Mouse (Mus musculus): ENCODE data around the gene Kif24. TPM values are rescaled to one million over a fixed set of nuclear protein-coding genes. Genes with fewer than 3 reads are reported as not detected.
A peak's percentile ranks its signal among the peaks of the same experiment; 100 is the strongest.
"Not testable (repeated sequence)": the region's sequence is repeated elsewhere in the genome, so short reads cannot be mapped to it uniquely, and the experiment has no call there.

Kif24 gene
- polyA plus RNA-seq, 1 experiment from 2014 or later = 8.8 TPM

DNA sequence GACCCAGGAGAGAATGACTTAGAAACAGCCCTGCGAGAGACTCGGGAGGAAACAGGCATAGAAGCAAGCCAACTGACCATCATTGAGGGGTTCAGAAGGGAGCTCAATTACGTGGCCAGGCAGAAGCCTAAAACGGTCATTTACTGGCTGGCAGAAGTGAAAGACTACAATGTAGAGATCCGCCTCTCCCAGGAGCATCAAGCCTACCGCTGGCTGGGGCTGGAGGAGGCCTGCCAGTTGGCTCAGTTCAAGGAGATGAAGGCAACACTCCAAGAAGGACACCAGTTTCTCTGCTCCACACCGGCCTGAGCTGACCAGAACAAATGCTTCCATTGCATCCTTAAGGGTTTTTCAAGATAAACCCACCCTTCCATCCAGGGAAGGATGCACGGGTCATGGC lies 15.6 kb upstream of the Kif24 start:
- WGBS = 82% methylated on average over 8 of the region's 8 CpGs

GRCm38 (mm10) chr4:41479456-41479804 lies 14.7 kb upstream of the Kif24 start:
- no peak for ATAC-seq (ENCODE audit: low FRiP score, low read depth)
- Histone ChIP-seq H3K4me1 (peaks cover 19% of the 10 kb centered on the region), H3K36me3 (peaks cover 16% of the 10 kb centered on the region; the same call in 1 of the 2 replicates), H3K4me2 (replicated peaks) (no peak overlapping the region), H3K27me3 (peaks cover 20% of the 10 kb centered on the region), H3K9me3 (0 out of 2 replicates have a peak, but pooled peaks cover 3% of the 10 kb centered on the region), H3K27ac (peak overlapping the region; percentile 2; the same call in 1 of the 2 replicates), H3K4me3 (no peak overlapping the region), H3K9ac (no peak overlapping the region)
- WGBS = 35% methylated on average over 1 of the region's 1 CpGs

More for the DNA sequence above, 15.6 kb upstream of the Kif24 start:
- Histone ChIP-seq H3K36me3 (peaks cover 16% of the 10 kb centered on the region; the same call in 1 of the 2 replicates), H3K27ac (no peak overlapping the region), H3K9ac (no peak overlapping the region), H3K4me1 (peaks cover 19% of the 10 kb centered on the region), H3K27me3 (peaks cover 20% of the 10 kb centered on the region), H3K4me2 (replicated peaks) (no peak overlapping the region), H3K9me3 (0 out of 2 replicates have a peak, but pooled peaks cover 3% of the 10 kb centered on the region), H3K4me3 (no peak overlapping the region)
- no peak for ATAC-seq (ENCODE audit: low FRiP score, low read depth)

DNA sequence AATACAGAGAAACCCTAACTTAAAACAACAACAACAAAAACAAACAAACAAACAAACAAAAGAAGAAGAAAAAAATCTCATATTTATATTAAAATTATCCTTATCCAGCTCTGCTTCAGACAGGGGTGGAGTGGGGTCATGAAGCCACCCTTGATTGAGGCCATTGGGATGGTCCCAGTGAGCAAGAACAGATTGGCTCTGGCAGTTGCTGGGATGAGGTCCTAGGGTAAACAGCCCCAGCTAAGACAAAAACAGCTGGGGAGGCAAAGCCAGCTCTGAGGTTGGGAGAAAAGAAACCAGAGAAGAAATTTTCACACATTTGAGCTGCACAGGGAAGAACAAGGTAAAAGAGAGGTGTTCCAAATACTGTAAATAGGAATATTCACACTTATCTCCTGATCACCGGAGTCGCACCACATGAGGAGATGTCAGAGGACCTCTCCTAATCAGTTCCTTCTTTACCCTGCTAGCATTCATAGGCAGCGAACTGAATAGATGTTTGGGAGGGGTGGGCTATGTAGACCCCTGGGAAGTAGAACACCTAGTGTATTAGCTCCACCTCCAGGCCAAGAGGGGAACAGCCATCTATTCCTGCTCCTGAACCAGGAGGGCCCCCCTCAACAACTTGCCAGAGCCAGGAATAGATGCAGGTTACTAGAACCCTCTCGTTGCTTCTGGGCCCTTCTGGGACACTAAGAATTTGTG lies 14.2 kb upstream of the Kif24 start:
- Histone ChIP-seq H3K9ac (no peak overlapping the region), H3K4me2 (replicated peaks) (no peak overlapping the region), H3K27me3 (peaks cover 20% of the 10 kb centered on the region), H3K36me3 (peaks cover 16% of the 10 kb centered on the region; the same call in 1 of the 2 replicates), H3K27ac (no peak overlapping the region; the same call in 1 of the 2 replicates), H3K4me3 (no peak overlapping the region), H3K9me3 (0 out of 2 replicates have a peak, but pooled peaks cover 3% of the 10 kb centered on the region), H3K4me1 (peaks cover 19% of the 10 kb centered on the region)
- ATAC-seq (ENCODE audit: low FRiP score, low read depth) = peak; percentile 28; the same call in 1 of the 2 replicates
- 68% methylated on average over 4 of the region's 4 CpGs for WGBS

GRCm38 (mm10) chr4:41477648-41478160 lies 13.0 kb upstream of the Kif24 start:
- Histone ChIP-seq H3K36me3 (peaks cover 20% of the 10 kb centered on the region; the same call in 1 of the 2 replicates), H3K4me3 (no peak overlapping the region), H3K4me2 (replicated peaks) (no peak overlapping the region), H3K9ac (no peak overlapping the region), H3K27ac (no peak overlapping the region), H3K4me1 (peaks cover 19% of the 10 kb centered on the region), H3K9me3 (no peaks in the 10 kb centered on the region), H3K27me3 (peaks cover 13% of the 10 kb centered on the region)
- ATAC-seq (ENCODE audit: low FRiP score, low read depth) = no peak
- WGBS = 79% methylated on average over 9 of the region's 9 CpGs

- no peak for ATAC-seq (ENCODE audit: low FRiP score, low read depth)
- no peak overlapping the region for H3K4me2 ChIP-seq (replicated peaks)
- no peak overlapping the region for H3K4me3 ChIP-seq
- peak overlapping the region; percentile 1; the same call in 1 of the 2 replicates for H3K9ac ChIP-seq
- H3K27ac ChIP-seq = no peak overlapping the region; the same call in 1 of the 2 replicates
- H3K4me1 ChIP-seq = peaks cover 23% of the 10 kb centered on the region
- peaks cover 4% of the 10 kb centered on the region; the same call in 1 of the 2 replicates for H3K36me3 ChIP-seq
- 89% methylated on average over 1 of the region's 1 CpGs for WGBS
- no peaks in the 10 kb centered on the region for H3K9me3 ChIP-seq
- H3K27me3 ChIP-seq = no peaks in the 10 kb centered on the region
Measured at GRCm38 (mm10) chr4:41471384-41471689, 6.7 kb upstream of the Kif24 start.

GRCm38 (mm10) chr4:41470684-41471383 lies 6.1 kb upstream of the Kif24 start:
- Histone ChIP-seq H3K9me3 (no peaks in the 10 kb centered on the region), H3K4me1 (peaks cover 23% of the 10 kb centered on the region), H3K36me3 (peaks cover 4% of the 10 kb centered on the region; the same call in 1 of the 2 replicates), H3K27me3 (no peaks in the 10 kb centered on the region), H3K4me3 (no peak overlapping the region), H3K9ac (peak overlapping the region; percentile 1; the same call in 1 of the 2 replicates), H3K4me2 (replicated peaks) (0 out of 2 replicates have a peak overlapping the region, but pooled peaks have one; percentile 11), H3K27ac (no peak overlapping the region; the same call in 1 of the 2 replicates)
- WGBS = 43% methylated on average over 5 of the region's 5 CpGs
- ATAC-seq (ENCODE audit: low FRiP score, low read depth) = no peak

DNA sequence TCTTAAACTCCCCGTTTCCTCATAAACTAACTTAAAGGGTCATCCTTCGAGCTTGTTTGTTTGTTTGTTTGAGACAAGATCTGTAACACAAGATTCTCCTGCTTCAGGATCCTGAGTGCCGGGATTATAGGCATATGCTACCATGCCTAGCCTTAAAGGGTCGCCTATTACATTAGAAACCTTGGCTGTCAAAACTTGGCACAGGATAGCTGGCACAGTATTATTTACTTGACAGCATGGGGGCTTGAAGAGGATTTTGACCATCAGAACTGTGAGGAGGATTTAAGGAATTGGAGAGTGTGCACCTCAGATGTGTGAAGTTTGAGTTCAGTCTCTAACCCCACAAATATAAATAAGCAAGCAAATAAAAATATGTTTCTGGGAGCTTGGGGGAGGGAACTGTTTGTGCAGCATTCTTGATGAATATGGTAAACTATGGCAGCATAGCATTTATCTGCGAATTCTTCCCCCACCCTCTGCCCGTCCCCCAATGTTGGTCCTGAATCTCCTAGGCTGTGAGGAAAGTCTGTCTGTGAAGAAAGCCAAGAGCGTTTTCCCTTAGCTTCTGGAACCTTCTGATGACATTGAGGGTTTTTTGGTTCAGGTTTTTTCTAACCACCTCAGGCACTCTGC lies 5.5 kb upstream of the Kif24 start:
- ATAC-seq (ENCODE audit: low FRiP score, low read depth) = no peak
- Histone ChIP-seq H3K27me3 (no peaks in the 10 kb centered on the region), H3K9me3 (no peaks in the 10 kb centered on the region), H3K4me2 (replicated peaks) (no peak overlapping the region), H3K9ac (no peak overlapping the region), H3K27ac (no peak overlapping the region), H3K4me1 (peaks cover 27% of the 10 kb centered on the region), H3K4me3 (no peak overlapping the region), H3K36me3 (peaks cover 4% of the 10 kb centered on the region; the same call in 1 of the 2 replicates)
- 56% methylated on average over 7 of the region's 7 CpGs for WGBS

DNA sequence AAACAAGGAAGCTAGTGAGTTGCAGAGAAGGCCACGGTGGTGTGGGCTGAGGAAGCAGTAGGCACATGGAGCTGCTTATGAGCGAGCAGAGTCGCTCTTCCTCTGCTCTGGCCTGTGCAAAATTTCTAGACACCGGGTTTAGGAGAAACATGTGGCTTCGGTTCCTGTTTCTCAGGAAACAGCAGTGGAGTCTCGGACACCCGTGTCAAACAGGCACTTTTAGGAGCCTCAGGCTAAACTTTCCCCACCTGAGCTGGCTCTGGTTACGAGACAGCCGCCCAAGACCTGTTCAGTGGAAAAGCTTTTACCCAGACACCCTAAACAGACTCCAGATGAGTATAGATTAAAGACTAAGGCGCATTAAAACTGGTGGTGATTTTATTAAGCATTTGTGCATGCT lies 4.5 kb upstream of the Kif24 start:
- no peaks in the 10 kb centered on the region for H3K9me3 ChIP-seq
- no peaks in the 10 kb centered on the region for H3K27me3 ChIP-seq
- peaks cover 27% of the 10 kb centered on the region for H3K4me1 ChIP-seq
- H3K9ac ChIP-seq = no peak overlapping the region
- 30% methylated on average over 10 of the region's 10 CpGs for WGBS
- no peak for ATAC-seq (ENCODE audit: low FRiP score, low read depth)
- H3K27ac ChIP-seq = no peak overlapping the region
- peaks cover 4% of the 10 kb centered on the region; the same call in 1 of the 2 replicates for H3K36me3 ChIP-seq
- no peak overlapping the region for H3K4me2 ChIP-seq (replicated peaks)
- no peak overlapping the region for H3K4me3 ChIP-seq

DNA sequence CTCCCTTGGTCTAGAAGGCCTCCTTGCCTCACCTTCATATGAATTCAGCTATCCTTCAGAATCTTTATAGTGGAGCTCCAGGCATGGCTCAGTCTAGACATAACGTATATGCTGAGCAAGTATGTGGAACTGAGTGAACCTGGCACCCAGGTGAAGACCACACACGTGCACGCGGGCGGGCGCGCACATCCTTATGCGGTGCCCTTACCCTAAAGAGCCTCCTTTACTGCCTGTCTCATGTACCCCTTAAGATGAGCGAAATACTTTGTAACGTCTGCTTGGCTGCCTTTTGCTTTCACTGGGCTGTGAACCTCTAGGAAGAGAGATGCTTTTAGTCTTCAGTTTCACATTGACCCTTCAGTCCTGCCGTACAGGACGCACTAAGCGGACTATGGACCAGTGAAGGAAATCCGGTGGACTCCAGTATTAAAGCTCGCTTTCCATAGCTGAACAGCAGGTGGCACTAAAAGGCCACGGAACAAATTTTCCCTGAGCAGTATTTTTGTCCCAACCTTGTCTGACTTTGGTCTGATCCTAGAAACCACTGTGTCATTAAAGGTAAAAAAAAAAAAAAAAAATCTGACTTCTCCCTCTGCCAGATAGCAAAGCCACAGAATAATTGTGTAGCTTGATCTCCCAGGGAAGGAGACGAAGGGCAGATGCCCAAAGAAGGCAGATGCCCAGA lies 3.9 kb upstream of the Kif24 start:
- no peak for ATAC-seq (ENCODE audit: low FRiP score, low read depth)
- no peaks in the 10 kb centered on the region for H3K9me3 ChIP-seq
- H3K9ac ChIP-seq = no peak overlapping the region
- no peak overlapping the region for H3K27ac ChIP-seq
- H3K36me3 ChIP-seq = peaks cover under 1% of the 10 kb centered on the region; the same call in 1 of the 2 replicates
- WGBS = 57% methylated on average over 17 of the region's 17 CpGs
- no peak overlapping the region for H3K4me3 ChIP-seq
- no peak overlapping the region for H3K4me2 ChIP-seq (replicated peaks)
- no peaks in the 10 kb centered on the region for H3K27me3 ChIP-seq
- H3K4me1 ChIP-seq = peaks cover 33% of the 10 kb centered on the region

- Histone ChIP-seq H3K9me3 (no peaks in the 10 kb centered on the region), H3K27me3 (no peaks in the 10 kb centered on the region), H3K36me3 (no peaks in the 10 kb centered on the region), H3K4me2 (replicated peaks) (peak overlapping the region; percentile 62), H3K9ac (peak overlapping the region; percentile 75), H3K27ac (0 out of 2 replicates have a peak overlapping the region, but pooled peaks have one; percentile 44), H3K4me3 (peak overlapping the region; percentile 73), H3K4me1 (peaks cover 28% of the 10 kb centered on the region)
- WGBS = 5% methylated on average over 17 of the region's 17 CpGs
- no peak for ATAC-seq (ENCODE audit: low FRiP score, low read depth)
Measured at GRCm38 (mm10) chr4:41465287-41465665, 589 bp upstream of the Kif24 start.

DNA sequence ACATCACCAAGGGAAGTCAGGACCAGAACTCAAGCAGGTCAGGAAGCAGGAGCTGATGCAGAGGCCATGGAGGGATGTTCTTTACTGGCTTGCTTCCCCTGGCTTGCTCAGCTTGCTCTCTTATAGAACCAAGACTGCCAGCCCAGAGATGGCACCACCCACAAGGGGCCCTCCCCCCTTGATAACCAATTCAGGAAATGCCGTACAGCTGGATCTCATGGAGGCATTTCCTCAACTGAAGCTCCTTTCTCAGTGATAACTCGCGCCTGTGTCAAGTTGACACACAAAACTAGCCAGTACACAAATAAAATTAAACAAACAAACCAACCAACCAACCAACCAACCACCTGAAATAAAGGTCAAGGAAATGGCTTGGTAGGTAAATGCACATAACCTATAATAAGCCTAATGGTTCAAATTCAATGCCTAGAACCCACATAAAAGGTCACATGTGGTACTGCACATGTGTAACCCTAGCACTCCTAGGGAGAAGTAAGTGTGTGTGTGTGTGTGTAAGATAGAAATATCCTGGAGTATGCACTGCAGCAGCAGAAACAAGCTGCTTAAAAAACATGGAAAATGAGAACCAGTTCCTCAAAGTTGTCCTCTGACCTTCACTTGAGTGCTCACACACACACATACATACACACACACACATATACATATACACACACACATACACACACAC lies 1.5 kb downstream of the Kif24 start:
- H3K4me3 ChIP-seq = peak overlapping the region; percentile 73
- H3K27me3 ChIP-seq; H3K36me3 ChIP-seq; H3K9ac ChIP-seq; H3K9me3 ChIP-seq; H3K27ac ChIP-seq; ATAC-seq (ENCODE audit: low FRiP score, low read depth): not testable (repeated sequence)
- 67% methylated on average over 3 of the region's 3 CpGs for WGBS
- peaks cover 15% of the 10 kb centered on the region for H3K4me1 ChIP-seq
- peak overlapping the region; percentile 68 for H3K4me2 ChIP-seq (replicated peaks)
